Mouse (Mus musculus): ENCODE measurements around the gene Vps54.
"Not testable (repeated sequence)": the region's sequence is repeated elsewhere in the genome, so short reads cannot be mapped to it uniquely, and the experiment has no call there.

Vps54 gene

GRCm38 (mm10) chr11:21247203-21247865 lies 8.3 kb downstream of the Vps54 start:
- no peak for DNase-seq

DNA sequence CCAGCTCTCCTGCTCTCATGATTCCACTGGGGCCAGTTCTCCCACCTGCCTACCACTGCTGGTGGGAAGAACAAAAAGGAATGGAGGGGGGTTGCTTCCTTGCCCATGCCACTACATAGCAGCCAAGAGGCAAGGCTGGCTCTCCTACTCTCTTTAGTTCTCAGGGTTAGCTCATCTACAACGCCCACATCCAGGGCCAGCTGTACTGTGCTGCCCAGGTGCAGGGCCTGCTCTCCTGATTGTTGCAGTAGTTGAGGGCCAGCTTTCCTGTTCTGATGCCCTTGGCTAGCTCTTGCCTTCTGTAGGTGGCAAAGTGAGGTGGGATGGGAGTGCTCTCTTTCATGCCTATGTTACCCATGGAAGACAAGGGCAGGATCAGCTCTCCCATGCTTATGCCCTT lies 8.9 kb downstream of the Vps54 start:
- DNase-seq = no peak

DNA sequence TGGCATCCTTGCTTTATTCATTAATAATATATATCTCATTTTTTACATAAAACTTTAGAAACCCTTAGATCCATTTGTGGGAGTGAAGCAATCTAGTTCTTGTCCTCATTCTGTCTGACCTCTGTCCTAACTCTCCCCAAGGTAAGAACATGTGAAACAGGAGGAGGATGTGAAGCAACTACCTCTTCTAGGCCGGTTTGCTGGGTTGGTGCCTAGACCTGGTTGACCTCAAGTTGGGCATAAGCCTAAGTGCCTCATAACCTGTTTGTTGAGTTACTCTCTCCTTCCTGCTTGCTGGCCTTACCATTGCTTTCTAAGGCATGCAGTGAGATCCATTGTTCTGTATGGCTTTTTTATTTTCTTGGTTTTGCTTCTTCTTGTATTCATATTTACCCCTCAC lies 11.3 kb downstream of the Vps54 start:
- no peak for DNase-seq

- not testable (repeated sequence) for DNase-seq
Measured at GRCm38 (mm10) chr11:21258611-21259010, 19.5 kb downstream of the Vps54 start.

DNA sequence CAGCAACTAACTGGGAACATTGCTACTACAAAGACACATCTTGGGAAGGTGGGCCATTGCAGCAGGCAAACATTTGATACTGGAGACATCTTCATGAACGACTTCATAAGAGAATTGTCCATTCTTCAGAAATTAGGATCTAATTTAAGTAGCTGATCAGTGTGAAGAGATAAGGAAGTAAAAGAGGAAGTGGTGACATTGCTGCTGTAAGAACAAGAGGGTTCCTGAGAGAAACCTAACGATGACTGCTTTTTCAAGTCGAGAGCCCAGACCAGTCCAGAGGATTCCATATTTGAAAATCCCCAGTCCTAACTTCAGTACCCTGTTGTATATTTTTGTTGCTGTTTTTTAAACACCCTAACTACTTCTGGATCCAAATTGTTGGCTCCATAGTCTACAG lies 26.3 kb downstream of the Vps54 start:
- no peak for DNase-seq

DNA sequence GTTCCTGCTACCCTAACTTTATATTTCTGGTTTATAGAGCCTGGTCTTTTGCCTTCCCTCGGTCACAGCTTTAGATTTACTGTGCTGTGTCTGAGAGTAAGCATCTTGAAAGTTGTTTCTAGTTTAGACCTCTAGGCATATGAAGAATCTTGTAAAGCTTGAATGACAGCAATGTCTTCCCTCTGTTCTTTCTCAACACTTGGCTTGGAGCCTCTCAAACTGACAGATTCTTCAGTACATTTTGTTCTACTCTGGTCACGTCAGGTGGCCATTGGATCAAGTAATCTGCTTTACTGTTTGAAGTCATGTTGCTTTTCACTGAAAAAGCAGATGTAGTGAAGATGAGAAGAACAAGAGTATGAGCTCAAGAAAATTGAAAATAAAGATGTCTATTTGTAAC lies 37.1 kb downstream of the Vps54 start:
- DNase-seq = no peak

DNA sequence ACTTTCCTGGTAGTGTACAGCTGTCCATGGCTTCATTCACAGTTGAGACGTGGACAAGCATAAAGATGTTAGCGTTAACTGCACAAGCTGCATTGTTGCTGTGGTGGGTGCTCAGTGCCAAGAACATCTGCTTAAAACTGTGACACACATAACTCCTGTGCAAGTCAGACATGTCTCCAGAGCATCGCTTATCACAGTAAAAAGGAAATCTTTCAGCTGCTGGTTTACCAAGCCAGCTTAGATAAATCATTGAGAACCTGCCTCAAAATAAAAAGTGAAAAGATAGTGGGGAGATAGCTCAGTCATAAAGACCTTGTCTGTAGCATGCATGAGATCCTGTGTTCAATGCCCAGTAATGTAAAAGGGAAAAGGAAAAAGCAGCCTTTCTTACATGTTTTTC lies 47.3 kb downstream of the Vps54 start:
- DNase-seq = no peak

DNA sequence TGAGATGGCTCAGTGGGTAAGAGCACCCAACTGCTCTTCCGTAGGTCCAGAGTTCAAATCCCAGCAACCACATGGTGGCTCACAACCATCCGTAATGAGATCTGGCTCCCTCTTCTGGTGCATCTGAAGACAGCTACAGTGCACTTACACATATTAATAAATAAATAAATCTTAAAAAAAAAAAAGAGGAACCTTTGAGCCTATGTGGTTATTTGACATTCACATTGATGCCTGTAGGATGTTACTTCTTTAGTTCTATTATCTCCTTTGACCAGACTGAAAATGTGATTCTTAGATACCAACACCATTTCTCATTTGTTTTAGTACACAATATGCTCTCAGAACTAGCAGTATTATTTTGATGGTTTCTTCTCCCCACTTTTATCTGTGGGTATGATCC lies 49.1 kb downstream of the Vps54 start:
- DNase-seq = not testable (repeated sequence)

GRCm38 (mm10) chr11:21295486-21295885 lies 56.4 kb downstream of the Vps54 start:
- DNase-seq = no peak

- DNase-seq = no peak
Measured at GRCm38 (mm10) chr11:21303619-21304018, 64.5 kb downstream of the Vps54 start.

- no peak for DNase-seq
Measured at GRCm38 (mm10) chr11:21307078-21307668, 68.1 kb downstream of the Vps54 start.

DNA sequence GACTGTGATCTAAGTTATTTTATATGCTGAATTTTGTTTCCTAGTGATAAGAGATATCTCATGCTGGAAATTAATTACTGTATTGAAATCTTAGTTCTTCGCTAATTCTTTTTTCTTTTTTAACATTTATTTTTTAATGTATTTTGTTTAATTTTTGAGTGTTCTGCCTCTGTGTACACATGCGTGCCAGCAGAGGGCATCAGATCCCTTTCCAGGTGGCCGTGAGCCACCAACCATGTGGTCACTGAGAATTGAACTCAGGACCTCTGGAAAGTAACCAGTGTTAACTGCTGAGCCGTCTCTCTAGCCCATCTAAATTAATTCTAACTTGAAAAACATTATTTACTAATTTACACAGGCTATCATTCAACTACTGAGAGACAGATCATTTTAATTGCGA lies 69.0 kb downstream of the Vps54 start:
- peak; percentile 31 for DNase-seq

GRCm38 (mm10) chr11:21309516-21309915 lies 70.4 kb downstream of the Vps54 start:
- DNase-seq = no peak

GRCm38 (mm10) chr11:21313922-21314657 lies 75.0 kb downstream of the Vps54 start:
- peak; percentile 12 for DNase-seq

DNA sequence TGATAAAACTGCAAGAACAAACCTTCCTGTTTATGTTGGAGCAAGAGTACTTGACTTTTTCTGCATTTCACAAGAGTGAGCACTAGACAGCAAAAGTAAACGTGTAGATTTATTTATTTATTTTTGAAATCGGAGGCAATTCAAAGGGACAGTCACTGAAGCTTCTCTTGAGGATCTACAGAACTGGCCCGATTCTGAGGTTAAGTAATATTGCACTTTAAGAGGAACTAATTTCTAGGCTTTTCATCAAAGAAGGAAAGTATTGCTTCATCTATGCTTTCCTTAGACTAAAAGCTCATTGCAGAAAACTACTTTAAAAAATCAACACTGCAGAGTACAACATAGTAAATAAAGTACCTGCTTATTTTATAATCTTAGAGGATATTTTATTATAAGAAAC lies 82.5 kb downstream of the Vps54 start:
- no peak for DNase-seq

DNA sequence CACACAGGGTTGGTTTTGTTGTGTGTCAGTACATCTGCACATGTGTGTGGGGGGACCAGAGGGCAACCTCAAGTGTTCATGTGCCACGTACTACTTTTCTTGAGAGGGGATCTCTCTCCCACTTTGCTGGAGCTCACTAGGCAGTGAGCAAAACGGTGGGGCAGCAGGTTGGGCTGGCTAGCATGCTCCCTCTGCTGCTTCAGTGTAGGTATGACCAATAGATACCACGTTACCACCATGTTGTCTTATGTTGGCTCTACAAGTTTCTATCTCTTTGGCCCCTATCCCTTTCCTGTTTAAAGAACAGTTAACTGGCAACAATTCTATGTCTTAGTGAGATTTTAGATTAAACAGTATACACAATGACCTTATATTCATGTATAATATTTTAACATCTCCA lies 83.3 kb downstream of the Vps54 start:
- no peak for DNase-seq

GRCm38 (mm10) chr11:21325781-21326180 lies 86.7 kb downstream of the Vps54 start:
- no peak for DNase-seq

DNA sequence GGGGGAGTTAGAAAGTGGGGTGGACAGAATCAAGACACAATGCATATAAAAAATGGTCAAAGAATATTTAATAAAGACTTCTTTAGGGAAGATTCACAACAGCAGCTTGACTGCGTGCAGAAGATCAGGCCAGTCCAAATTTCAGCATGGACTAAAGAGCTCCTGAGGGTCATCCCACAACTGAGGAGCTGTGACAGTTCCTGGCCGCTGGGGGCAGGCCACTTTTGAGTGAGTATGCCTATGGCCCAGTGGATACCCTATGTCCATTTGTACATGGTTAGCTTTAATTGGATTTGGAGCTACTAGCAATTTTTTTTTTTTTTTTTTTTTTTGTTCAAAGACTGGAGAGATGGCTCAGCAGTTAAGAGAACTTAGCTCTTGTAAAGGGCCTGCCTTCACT lies 87.7 kb downstream of the Vps54 start:
- DNase-seq = peak; percentile 6

DNA sequence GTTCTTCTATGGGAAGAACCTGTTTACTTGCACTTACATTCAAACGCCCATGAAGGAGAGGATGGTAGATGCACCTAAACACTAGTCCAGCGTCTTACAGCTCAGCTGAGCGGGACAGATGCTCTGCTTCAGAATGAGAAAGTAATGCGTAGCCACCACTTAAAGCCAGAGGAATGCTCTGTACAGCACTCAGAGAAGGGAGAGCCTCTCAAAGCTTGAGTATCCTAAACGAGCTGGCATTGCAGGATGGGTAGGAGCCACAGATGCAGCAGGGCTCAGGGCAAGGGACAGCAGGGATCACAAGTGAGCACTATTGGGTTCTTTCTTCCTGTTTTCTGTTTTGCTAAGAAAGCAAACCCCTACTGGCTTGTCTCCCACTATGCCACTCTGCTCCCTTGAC lies 88.4 kb downstream of the Vps54 start:
- no peak for DNase-seq

- DNase-seq = no peak
Measured at GRCm38 (mm10) chr11:21328141-21328540, 89.1 kb downstream of the Vps54 start.

DNA sequence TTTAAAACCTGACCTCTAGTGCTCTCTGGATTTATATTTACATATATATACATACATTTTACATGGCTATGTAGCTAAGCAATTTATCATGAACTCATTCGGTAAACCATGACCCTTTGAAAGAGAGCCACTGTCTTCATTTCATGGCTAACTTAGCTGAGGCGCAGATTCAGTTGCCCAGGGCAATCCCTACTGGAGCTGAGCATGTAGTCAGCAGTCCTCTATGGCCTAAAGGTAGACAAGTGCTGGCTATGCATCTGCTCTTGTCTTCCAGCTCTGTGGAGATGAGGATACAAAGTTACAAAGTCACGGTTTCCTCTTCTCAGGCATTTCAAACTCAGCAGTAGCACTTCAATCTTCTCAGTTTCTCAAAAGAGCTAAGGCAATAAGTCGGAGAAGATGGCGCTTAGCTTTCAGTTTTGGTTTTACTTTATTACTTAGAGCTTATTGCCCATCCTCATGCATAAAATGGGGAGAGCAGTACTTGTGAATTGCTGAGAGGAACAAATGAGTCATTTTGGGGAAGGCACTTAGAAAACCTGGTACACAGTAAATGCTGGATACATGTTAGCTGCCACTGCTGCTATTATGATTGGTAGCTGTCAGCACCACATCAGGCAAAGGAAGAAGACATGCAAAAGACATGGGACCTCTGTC lies 93.7 kb downstream of the Vps54 start:
- DNase-seq = no peak

DNA sequence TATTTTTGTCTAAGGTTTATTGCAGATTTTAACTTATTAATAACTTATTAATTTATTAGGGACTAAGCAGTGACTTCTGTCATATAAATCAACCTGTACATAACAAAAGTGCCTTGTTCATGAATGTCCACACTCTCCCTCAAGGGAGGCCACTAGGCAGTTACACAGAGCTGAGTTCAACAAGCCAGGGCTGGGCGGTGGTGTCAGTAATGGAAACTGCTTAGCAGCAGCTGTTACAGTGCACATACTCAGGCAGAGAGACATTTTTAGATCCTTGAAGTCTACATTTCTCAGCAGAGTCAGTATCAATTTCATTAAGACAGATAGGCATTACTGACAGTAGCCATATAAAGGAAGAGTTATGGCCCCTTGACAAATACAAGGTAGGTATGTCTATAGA lies 98.8 kb downstream of the Vps54 start:
- no peak for DNase-seq

GRCm38 (mm10) chr11:21339088-21339487 lies 100.0 kb downstream of the Vps54 start:
- DNase-seq = no peak

DNA sequence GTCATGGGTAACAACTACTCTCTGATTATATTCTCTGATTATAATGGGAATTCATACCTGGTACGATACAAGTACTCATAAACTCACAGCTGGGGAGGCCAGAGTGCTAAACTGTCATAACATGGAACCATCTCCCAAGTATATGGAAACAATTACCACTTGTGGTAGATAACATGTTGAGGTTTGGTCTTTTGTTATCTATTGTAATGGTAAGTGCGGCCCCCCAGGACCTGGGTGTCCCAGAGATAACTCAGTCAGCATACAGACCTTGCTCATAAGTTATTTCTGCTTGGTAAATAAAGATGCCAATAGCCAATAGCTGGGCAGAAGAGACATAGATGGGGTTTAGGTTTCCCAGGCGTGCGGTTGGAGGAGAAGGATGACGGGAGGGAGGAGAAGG lies 104.4 kb downstream of the Vps54 start:
- DNase-seq = peak; percentile 19

Measured in liver (tissue).